Mouse (Mus musculus) kidney, adult 2 months (tissue): ENCODE data around the gene Nhej1. TPM values are rescaled to one million over a fixed set of nuclear protein-coding genes. Genes with fewer than 3 reads are reported as not detected.
A peak's percentile ranks its signal among the peaks of the same experiment; 100 is the strongest.

ENCODE experiments used
- DNase-seq: peaks from one replicate; pipeline ENCODE4 v3.0.0; 2021
- H3K27ac ChIP-seq: fragments of 200-500 bp; 2 replicates; pipeline ENCODE4 v1.5.1; 2012; ENCODE audit warnings: low read depth, low read length, control low read depth, inconsistent platforms; ENCODE audit not compliant: insufficient read depth
- H3K27me3 ChIP-seq: fragments of 200-500 bp; replicated peaks from 2 replicates; pipeline ENCODE4 v1.6.1; 2012; ENCODE audit warnings: mild to moderate bottlenecking, moderate library complexity, low read length, inconsistent platforms; ENCODE audit not compliant: control insufficient read depth, insufficient read depth
- H3K36me3 ChIP-seq: fragments of 200-500 bp; 2 replicates; pipeline ENCODE4 v1.6.1; 2012; ENCODE audit warnings: mild to moderate bottlenecking, moderate library complexity, low read length, inconsistent platforms; ENCODE audit not compliant: control insufficient read depth, insufficient read depth
- H3K4me1 ChIP-seq: fragments of 200-500 bp; 2 replicates; pipeline ENCODE4 v1.6.1; 2011; ENCODE audit warnings: low read length; ENCODE audit not compliant: control insufficient read depth, insufficient read depth
- H3K4me3 ChIP-seq: fragments of 200-500 bp; 2 replicates; pipeline ENCODE4 v1.5.1; 2011; ENCODE audit warnings: mild to moderate bottlenecking, low read depth, low read length, control low read depth; ENCODE audit not compliant: insufficient read depth
- CTCF ChIP-seq: fragments of 200-500 bp; conservative IDR thresholded peaks from 2 replicates; pipeline ENCODE4 v1.5.1; 2011; ENCODE audit warnings: low read depth, mild to moderate bottlenecking, control low read depth, low read length, moderate library complexity, mixed read lengths; ENCODE audit not compliant: insufficient read depth, insufficient read length
- POLR2A ChIP-seq: fragments of 200-500 bp; IDR thresholded peaks from one replicate; pipeline ENCODE4 v1.6.1; 2011; ENCODE audit warnings: low read depth, low read length, control low read depth
- WGBS: fragments of 180-500 bp; shearing (Covaris S2); methylation state at CpG from one replicate; pipeline ENCODE4 v1.1.7; 2018; 5-methylcytosine and 5-hydroxymethylcytosine counted together
- polyA plus RNA-seq: library from polyadenylated mRNA; depleted of rRNA; stranded (reverse); fragments of >200 nt; gene quantifications from 2 replicates; pipeline ENCODE4 v1.2.3, GENCODE M21; 2012

The Nhej1 gene
- polyA plus RNA-seq, 1 experiment = 4.2 TPM

DNA sequence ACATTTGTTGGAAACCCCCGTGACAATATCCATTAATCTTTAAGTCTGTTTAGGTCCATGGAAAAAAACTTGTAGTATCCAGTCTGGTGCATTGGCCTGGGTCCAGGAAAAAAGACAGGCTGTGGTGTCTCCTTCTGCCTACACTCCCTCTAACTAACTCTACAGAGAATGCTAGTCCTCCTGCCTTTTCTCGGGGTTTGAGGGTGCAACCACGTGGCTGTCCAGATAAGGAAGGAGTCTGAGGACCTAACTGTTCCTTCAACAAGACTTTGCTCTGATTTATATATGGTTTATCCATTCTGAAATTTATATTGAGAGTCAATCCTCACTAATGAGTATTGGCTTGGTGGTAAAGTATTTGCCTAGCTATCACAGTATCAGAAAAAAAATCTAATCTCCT lies 30.8 kb upstream of the Nhej1 start:
- H3K27me3 ChIP-seq = no peaks in the 10 kb centered on the region
- no peak overlapping the region for H3K27ac ChIP-seq
- no peak for TF ChIP-seq POLR2A
- TF ChIP-seq CTCF = no peak
- H3K4me1 ChIP-seq = no peaks in the 10 kb centered on the region
- no peaks in the 10 kb centered on the region for H3K36me3 ChIP-seq
- WGBS = 59% methylated on average over 3 of the region's 3 CpGs
- DNase-seq = no peak
- no peak overlapping the region for H3K4me3 ChIP-seq

DNA sequence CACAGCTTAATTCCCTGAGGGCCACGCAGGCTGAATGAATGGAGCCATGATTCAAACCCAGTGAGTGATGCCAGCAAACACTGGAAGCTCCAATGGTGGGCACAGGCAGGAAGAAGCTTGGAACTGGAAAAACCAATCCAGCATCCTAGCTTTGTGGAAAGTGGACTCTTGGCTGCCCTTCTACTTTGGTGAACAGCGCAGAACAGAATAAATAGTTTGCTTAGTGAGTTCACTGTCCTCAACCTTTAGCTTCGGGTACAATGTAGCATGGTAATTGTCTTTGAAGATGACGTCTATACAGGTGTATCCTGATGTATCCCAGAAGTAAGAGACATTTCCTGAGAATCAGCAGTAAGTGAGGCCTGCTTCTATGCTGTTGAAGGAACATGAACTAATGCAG lies 23.7 kb upstream of the Nhej1 start:
- 80% methylated on average over 4 of the region's 4 CpGs for WGBS
- TF ChIP-seq CTCF (no peak), POLR2A (no peak)
- H3K27ac ChIP-seq = no peak overlapping the region
- no peaks in the 10 kb centered on the region for H3K27me3 ChIP-seq
- peak; percentile 62 for DNase-seq
- peaks cover 2% of the 10 kb centered on the region; the same call in 1 of the 2 replicates for H3K36me3 ChIP-seq
- peaks cover 3% of the 10 kb centered on the region; the same call in 1 of the 2 replicates for H3K4me1 ChIP-seq
- no peak overlapping the region for H3K4me3 ChIP-seq

DNA sequence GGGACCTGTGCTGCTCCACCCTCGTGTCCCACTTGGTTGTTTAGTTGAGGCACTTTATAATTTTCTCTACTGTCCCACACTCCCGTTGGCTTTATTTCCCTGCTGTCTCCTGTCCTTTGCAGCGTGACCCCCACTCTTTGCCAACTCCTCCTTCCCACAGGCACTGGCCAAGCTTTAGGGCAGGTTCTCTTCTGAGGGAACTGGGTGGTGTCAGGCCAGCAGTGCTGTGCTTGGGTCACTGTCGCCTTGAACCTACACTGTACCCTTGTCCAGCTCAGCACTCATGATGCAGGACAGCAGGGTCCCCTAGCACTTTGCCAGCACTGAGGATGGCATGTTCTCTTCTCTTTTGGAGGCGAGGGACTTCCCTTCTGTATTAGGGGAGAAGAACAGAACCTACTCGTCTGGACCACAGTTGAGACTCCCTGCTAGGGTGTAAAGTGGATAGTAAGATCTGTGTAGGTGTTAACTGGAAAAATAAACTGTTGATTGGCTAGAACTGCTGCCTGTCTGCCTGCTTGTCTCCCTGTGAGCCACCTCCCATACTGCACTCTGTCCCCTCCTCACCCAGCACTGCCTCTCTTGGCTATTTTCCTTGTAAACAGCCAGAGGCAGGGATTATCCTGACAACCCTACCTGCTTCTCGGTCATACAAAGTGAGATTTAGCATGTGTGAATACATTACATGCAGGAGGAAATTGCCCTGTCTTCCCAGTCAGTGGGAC lies 22.6 kb upstream of the Nhej1 start:
- WGBS = 64% methylated on average over 7 of the region's 7 CpGs
- DNase-seq = peak; percentile 79
- no peaks in the 10 kb centered on the region for H3K27me3 ChIP-seq
- H3K27ac ChIP-seq = peak overlapping the region; percentile 18
- peaks cover 6% of the 10 kb centered on the region; the same call in 1 of the 2 replicates for H3K4me1 ChIP-seq
- no peak for TF ChIP-seq CTCF
- TF ChIP-seq POLR2A = no peak
- H3K4me3 ChIP-seq = no peak overlapping the region
- H3K36me3 ChIP-seq = peaks cover 2% of the 10 kb centered on the region; the same call in 1 of the 2 replicates

DNA sequence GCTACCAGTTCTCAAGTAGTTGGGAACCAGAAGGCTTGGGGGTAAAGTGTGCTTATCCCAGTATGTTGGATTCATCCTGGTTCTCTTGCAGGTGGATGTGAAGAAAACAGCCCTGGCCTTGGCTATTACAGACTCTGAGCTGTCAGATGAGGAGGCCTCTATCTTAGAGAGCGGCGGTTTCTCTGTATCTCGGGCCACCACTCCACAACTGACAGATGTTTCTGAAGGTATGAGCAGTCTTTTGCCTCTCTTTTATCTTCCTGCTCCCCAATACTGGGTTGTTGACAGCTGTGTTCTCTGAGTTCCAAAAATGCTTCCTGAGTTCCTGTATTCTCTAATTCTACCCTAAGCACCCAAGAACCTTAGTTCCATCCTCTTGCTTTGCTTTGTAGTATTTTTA lies 20.6 kb upstream of the Nhej1 start:
- H3K27ac ChIP-seq = no peak overlapping the region
- H3K27me3 ChIP-seq = no peaks in the 10 kb centered on the region
- no peak overlapping the region for H3K4me3 ChIP-seq
- peaks cover 2% of the 10 kb centered on the region; the same call in 1 of the 2 replicates for H3K36me3 ChIP-seq
- WGBS = 96% methylated on average over 3 of the region's 3 CpGs
- no peak for DNase-seq
- no peak for TF ChIP-seq CTCF
- no peak for TF ChIP-seq POLR2A
- peaks cover 6% of the 10 kb centered on the region; the same call in 1 of the 2 replicates for H3K4me1 ChIP-seq

DNA sequence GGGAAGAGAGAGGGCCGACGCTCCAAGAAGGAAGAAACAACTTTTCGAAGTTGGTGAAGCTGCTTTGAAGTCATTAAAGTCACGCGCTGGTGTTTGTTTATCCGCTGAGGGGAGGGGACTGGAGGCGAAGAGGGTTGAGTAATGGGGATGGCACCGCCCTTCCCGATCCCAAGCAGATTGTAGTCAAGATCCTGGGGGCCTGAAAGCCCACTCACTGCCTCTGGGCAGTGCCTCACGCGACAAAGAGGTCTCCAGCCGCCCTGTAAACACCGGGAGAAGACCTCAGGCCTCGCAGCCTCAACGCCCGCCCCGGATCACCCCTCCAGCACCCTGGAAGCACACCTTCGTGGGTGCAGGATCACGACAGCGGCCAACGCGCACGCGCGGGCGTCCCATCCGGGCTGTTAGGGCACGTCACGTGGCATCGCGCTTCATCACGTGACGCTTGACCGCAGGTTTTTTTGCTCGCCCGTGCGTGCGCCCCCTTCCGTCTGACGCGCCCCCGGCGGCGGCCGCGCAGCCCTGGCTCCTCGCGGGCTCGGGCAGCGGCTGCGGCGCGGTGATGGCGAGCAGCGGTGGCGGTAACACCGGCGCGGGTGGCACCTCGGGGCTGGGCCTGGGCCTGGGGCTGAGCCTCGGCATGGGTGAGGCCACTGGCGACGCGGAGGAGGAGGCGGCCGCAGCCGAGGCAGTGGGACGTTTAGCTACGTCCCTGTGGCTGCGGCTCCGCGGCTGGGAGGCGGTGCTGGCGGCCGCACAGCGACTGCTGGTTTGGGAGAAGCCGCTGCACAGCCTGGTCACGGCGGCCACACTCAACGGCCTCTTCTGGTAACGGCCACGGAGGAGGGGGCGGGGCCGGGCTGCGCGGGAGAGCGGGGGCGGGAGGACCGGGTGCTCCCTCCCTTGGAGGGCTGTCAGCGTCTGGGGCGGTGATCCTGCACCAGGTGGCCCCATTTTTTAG lies 17.6 kb upstream of the Nhej1 start, which contains the start of the genes Cnppd1 and Retreg2:
Gene Cnppd1, minus strand, starts transcription at position 411 of the 961 bp plus-strand sequence.
Gene Retreg2, plus strand, starts transcription at position 478 of the 961 bp plus-strand sequence.
- Histone ChIP-seq H3K27me3 (no peaks in the 10 kb centered on the region), H3K36me3 (peaks cover 2% of the 10 kb centered on the region; the same call in 1 of the 2 replicates), H3K4me1 (peaks cover 5% of the 10 kb centered on the region; the same call in 1 of the 2 replicates), H3K4me3 (peak within 1 kb of the TSS; percentile 89), H3K27ac (peak within 1 kb of the TSS; percentile 100)
- TF ChIP-seq POLR2A (peak; percentile 93), CTCF (peak; percentile 54)
- DNase-seq = peak; percentile 98
- under 1% methylated on average over 91 of the region's 91 CpGs for WGBS

DNA sequence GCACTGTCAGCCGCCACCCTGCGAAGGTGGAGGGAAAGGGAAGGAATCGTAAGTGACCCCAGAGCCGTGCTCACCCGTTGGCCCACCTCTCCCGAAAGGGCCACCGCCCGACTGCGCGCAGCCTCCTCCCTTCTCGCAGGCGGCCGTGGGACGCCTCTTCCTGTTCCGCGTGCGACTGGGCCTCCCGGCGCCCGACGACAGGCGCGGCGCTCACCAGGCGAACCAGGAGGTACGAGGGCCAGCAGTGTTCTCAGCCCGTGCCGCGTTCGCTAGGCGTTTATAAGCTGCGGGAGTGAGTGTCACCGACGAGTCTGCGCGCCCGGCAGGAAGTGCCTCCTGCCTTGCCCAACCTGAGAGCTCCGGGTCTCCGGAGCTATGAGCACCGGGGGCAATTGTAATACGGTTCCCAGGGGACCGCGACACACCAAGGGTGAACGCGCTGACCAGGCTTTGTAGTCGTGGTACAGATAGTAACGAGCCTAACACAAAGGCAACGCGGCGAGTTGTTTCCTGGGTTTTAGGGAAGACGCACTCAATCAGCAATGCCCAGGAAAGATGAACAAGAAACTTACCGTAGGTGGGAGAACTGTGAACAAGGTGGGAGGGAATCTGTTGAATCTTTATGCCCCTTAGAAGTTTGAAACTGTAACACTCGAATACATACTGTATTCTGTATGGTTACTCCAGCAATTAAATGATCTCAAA lies 16.6 kb upstream of the Nhej1 start:
- H3K27me3 ChIP-seq = no peaks in the 10 kb centered on the region
- peaks cover 4% of the 10 kb centered on the region for H3K36me3 ChIP-seq
- peak overlapping the region; percentile 100 for H3K27ac ChIP-seq
- H3K4me1 ChIP-seq = peaks cover 3% of the 10 kb centered on the region; the same call in 1 of the 2 replicates
- H3K4me3 ChIP-seq = peak overlapping the region; percentile 89
- peak; percentile 79 for DNase-seq
- under 1% methylated on average over 53 of the region's 53 CpGs for WGBS
- TF ChIP-seq POLR2A (no peak), CTCF (no peak)
